Mouse (Mus musculus): Measurements from ENCODE around the gene Dkk3. TPM values are rescaled to one million over a fixed set of nuclear protein-coding genes. Genes with fewer than 3 reads are reported as not detected.

Dkk3 gene
- total RNA-seq, 1 experiment from 2014 or later, result 0.27 TPM

GRCm38 (mm10) chr7:112135161-112135560, 23.7 kb downstream of the Dkk3 start:
- ATAC-seq (replicated peaks; ENCODE audit: low read depth, poor library complexity, severe bottlenecking), result no peak

GRCm38 (mm10) chr7:112133277-112133676, 25.6 kb downstream of the Dkk3 start:
- ATAC-seq (replicated peaks; ENCODE audit: low read depth, poor library complexity, severe bottlenecking), result no peak

- ATAC-seq (replicated peaks; ENCODE audit: low read depth, poor library complexity, severe bottlenecking), result no peak
Measured at GRCm38 (mm10) chr7:112132005-112132404, 26.9 kb downstream of the Dkk3 start.

GRCm38 (mm10) chr7:112130660-112131059, 28.2 kb downstream of the Dkk3 start:
- no peak for ATAC-seq (replicated peaks; ENCODE audit: low read depth, poor library complexity, severe bottlenecking)

GRCm38 (mm10) chr7:112129851-112130250, 29.0 kb downstream of the Dkk3 start:
- ATAC-seq (replicated peaks; ENCODE audit: low read depth, poor library complexity, severe bottlenecking), result no peak

GRCm38 (mm10) chr7:112128810-112129209, 30.0 kb downstream of the Dkk3 start:
- no peak for ATAC-seq (replicated peaks; ENCODE audit: low read depth, poor library complexity, severe bottlenecking)

GRCm38 (mm10) chr7:112127954-112128353, 30.9 kb downstream of the Dkk3 start:
- ATAC-seq (replicated peaks; ENCODE audit: low read depth, poor library complexity, severe bottlenecking), result no peak

GRCm38 (mm10) chr7:112127085-112127637, 31.7 kb downstream of the Dkk3 start:
- no peak for ATAC-seq (replicated peaks; ENCODE audit: low read depth, poor library complexity, severe bottlenecking)

- ATAC-seq (replicated peaks; ENCODE audit: low read depth, poor library complexity, severe bottlenecking), result no peak
Measured at GRCm38 (mm10) chr7:112125625-112126260, 33.1 kb downstream of the Dkk3 start.

GRCm38 (mm10) chr7:112123612-112124011, 35.2 kb downstream of the Dkk3 start:
- no peak for ATAC-seq (replicated peaks; ENCODE audit: low read depth, poor library complexity, severe bottlenecking)

GRCm38 (mm10) chr7:112121866-112122500, 36.9 kb downstream of the Dkk3 start:
- no peak for ATAC-seq (replicated peaks; ENCODE audit: low read depth, poor library complexity, severe bottlenecking)

GRCm38 (mm10) chr7:112120861-112121810, 37.7 kb downstream of the Dkk3 start:
- no peak for ATAC-seq (replicated peaks; ENCODE audit: low read depth, poor library complexity, severe bottlenecking)

- no peak for ATAC-seq (replicated peaks; ENCODE audit: low read depth, poor library complexity, severe bottlenecking)
Measured at GRCm38 (mm10) chr7:112119248-112119647, 39.6 kb downstream of the Dkk3 start.

GRCm38 (mm10) chr7:112118086-112118485, 40.8 kb downstream of the Dkk3 start:
- no peak for ATAC-seq (replicated peaks; ENCODE audit: low read depth, poor library complexity, severe bottlenecking)

- ATAC-seq (replicated peaks; ENCODE audit: low read depth, poor library complexity, severe bottlenecking), result no peak
Measured at GRCm38 (mm10) chr7:112117501-112117900, 41.4 kb downstream of the Dkk3 start.

GRCm38 (mm10) chr7:112110638-112111372, 48.1 kb downstream of the Dkk3 start:
- ATAC-seq (replicated peaks; ENCODE audit: low read depth, poor library complexity, severe bottlenecking), result no peak

- ATAC-seq (replicated peaks; ENCODE audit: low read depth, poor library complexity, severe bottlenecking), result no peak
Measured at GRCm38 (mm10) chr7:112108757-112109156, 50.1 kb downstream of the Dkk3 start.

- no peak for ATAC-seq (replicated peaks; ENCODE audit: low read depth, poor library complexity, severe bottlenecking)
Measured at GRCm38 (mm10) chr7:112103816-112104215, 55.0 kb downstream of the Dkk3 start.

- ATAC-seq (replicated peaks; ENCODE audit: low read depth, poor library complexity, severe bottlenecking), result no peak
Measured at GRCm38 (mm10) chr7:112102933-112103332, 55.9 kb downstream of the Dkk3 start.

GRCm38 (mm10) chr7:112100887-112101286, 58.0 kb downstream of the Dkk3 start:
- ATAC-seq (replicated peaks; ENCODE audit: low read depth, poor library complexity, severe bottlenecking), result no peak

All from common myeloid progenitor, adult 5-6 weeks (primary cell).